Mouse (Mus musculus): ENCODE data around the gene Cdc42ep5. TPM values are rescaled to one million over a fixed set of nuclear protein-coding genes. Genes with fewer than 3 reads are reported as not detected.

The Cdc42ep5 gene
- polyA plus RNA-seq, 1 experiment, result 9.7 TPM

GRCm38 (mm10) chr7:4142796-4143445, 21.7 kb downstream of the Cdc42ep5 start:
- no peak overlapping the region for H3K4me3 ChIP-seq (ENCODE audit: control insufficient read depth, insufficient read depth, low read length)
- no peak for DNase-seq
- no peak overlapping the region for H3K27ac ChIP-seq (ENCODE audit: control insufficient read depth, insufficient read depth, low read length)
- H3K4me1 ChIP-seq (replicated peaks; ENCODE audit: control insufficient read depth, insufficient read depth, low read length), result peaks cover under 1% of the 10 kb centered on the region; the same call in 1 of the 2 replicates
- TF ChIP-seq POLR2A (IDR thresholded peaks at IDR 0.05; ENCODE audit: control insufficient read depth, extremely low read depth, insufficient read depth, low read length, poor library complexity), result no peak
- TF ChIP-seq CTCF (IDR thresholded peaks at IDR 0.05; ENCODE audit: borderline replicate concordance, control insufficient read depth, extremely low read depth, insufficient read depth, low read length, poor library complexity), result no peak
- peaks cover 77% of the 10 kb centered on the region for H3K36me3 ChIP-seq (ENCODE audit: control insufficient read depth, insufficient read depth, low read length)
- 98% methylated on average over 10 of the region's 10 CpGs for WGBS
- no peaks in the 10 kb centered on the region for H3K27me3 ChIP-seq (ENCODE audit: control insufficient read depth, insufficient read depth, low read length)

GRCm38 (mm10) chr7:4141648-4142325, 22.9 kb downstream of the Cdc42ep5 start:
- H3K36me3 ChIP-seq (ENCODE audit: control insufficient read depth, insufficient read depth, low read length), result peaks cover 69% of the 10 kb centered on the region
- no peak overlapping the region for H3K27ac ChIP-seq (ENCODE audit: control insufficient read depth, insufficient read depth, low read length)
- TF ChIP-seq POLR2A (IDR thresholded peaks at IDR 0.05; ENCODE audit: control insufficient read depth, extremely low read depth, insufficient read depth, low read length, poor library complexity) (no peak), CTCF (IDR thresholded peaks at IDR 0.05; ENCODE audit: borderline replicate concordance, control insufficient read depth, extremely low read depth, insufficient read depth, low read length, poor library complexity) (no peak)
- H3K4me1 ChIP-seq (replicated peaks; ENCODE audit: control insufficient read depth, insufficient read depth, low read length), result peaks cover 5% of the 10 kb centered on the region; the same call in 1 of the 2 replicates
- DNase-seq, result no peak
- H3K27me3 ChIP-seq (ENCODE audit: control insufficient read depth, insufficient read depth, low read length), result no peaks in the 10 kb centered on the region
- H3K4me3 ChIP-seq (ENCODE audit: control insufficient read depth, insufficient read depth, low read length), result no peak overlapping the region
- 97% methylated on average over 6 of the region's 6 CpGs for WGBS

- Histone ChIP-seq H3K36me3 (ENCODE audit: control insufficient read depth, insufficient read depth, low read length) (peaks cover 49% of the 10 kb centered on the region), H3K4me1 (replicated peaks; ENCODE audit: control insufficient read depth, insufficient read depth, low read length) (peaks cover 8% of the 10 kb centered on the region), H3K4me3 (ENCODE audit: control insufficient read depth, insufficient read depth, low read length) (no peak overlapping the region), H3K27ac (ENCODE audit: control insufficient read depth, insufficient read depth, low read length) (no peak overlapping the region), H3K27me3 (ENCODE audit: control insufficient read depth, insufficient read depth, low read length) (no peaks in the 10 kb centered on the region)
- 96% methylated on average over 5 of the region's 5 CpGs for WGBS
- TF ChIP-seq POLR2A (IDR thresholded peaks at IDR 0.05; ENCODE audit: control insufficient read depth, extremely low read depth, insufficient read depth, low read length, poor library complexity), result no peak
- no peak for TF ChIP-seq CTCF (IDR thresholded peaks at IDR 0.05; ENCODE audit: borderline replicate concordance, control insufficient read depth, extremely low read depth, insufficient read depth, low read length, poor library complexity)
- DNase-seq, result no peak
These were observed 25.3 kb downstream of the Cdc42ep5 start for GRCm38 (mm10) chr7:4139391-4139790.

- TF ChIP-seq CTCF (IDR thresholded peaks at IDR 0.05; ENCODE audit: borderline replicate concordance, control insufficient read depth, extremely low read depth, insufficient read depth, low read length, poor library complexity) (no peak), POLR2A (IDR thresholded peaks at IDR 0.05; ENCODE audit: control insufficient read depth, extremely low read depth, insufficient read depth, low read length, poor library complexity) (no peak)
- DNase-seq, result no peak
- Histone ChIP-seq H3K27ac (ENCODE audit: control insufficient read depth, insufficient read depth, low read length) (no peak overlapping the region), H3K27me3 (ENCODE audit: control insufficient read depth, insufficient read depth, low read length) (no peaks in the 10 kb centered on the region), H3K4me3 (ENCODE audit: control insufficient read depth, insufficient read depth, low read length) (no peak overlapping the region), H3K36me3 (ENCODE audit: control insufficient read depth, insufficient read depth, low read length) (peaks cover 42% of the 10 kb centered on the region), H3K4me1 (replicated peaks; ENCODE audit: control insufficient read depth, insufficient read depth, low read length) (peaks cover 8% of the 10 kb centered on the region)
- 96% methylated on average over 7 of the region's 7 CpGs for WGBS
These were observed 26.0 kb downstream of the Cdc42ep5 start for GRCm38 (mm10) chr7:4138671-4139070.

GRCm38 (mm10) chr7:4138181-4138580, 26.5 kb downstream of the Cdc42ep5 start:
- Histone ChIP-seq H3K4me1 (replicated peaks; ENCODE audit: control insufficient read depth, insufficient read depth, low read length) (peaks cover 8% of the 10 kb centered on the region), H3K27me3 (ENCODE audit: control insufficient read depth, insufficient read depth, low read length) (no peaks in the 10 kb centered on the region), H3K36me3 (ENCODE audit: control insufficient read depth, insufficient read depth, low read length) (peaks cover 37% of the 10 kb centered on the region), H3K4me3 (ENCODE audit: control insufficient read depth, insufficient read depth, low read length) (no peak overlapping the region), H3K27ac (ENCODE audit: control insufficient read depth, insufficient read depth, low read length) (no peak overlapping the region)
- TF ChIP-seq CTCF (IDR thresholded peaks at IDR 0.05; ENCODE audit: borderline replicate concordance, control insufficient read depth, extremely low read depth, insufficient read depth, low read length, poor library complexity) (no peak), POLR2A (IDR thresholded peaks at IDR 0.05; ENCODE audit: control insufficient read depth, extremely low read depth, insufficient read depth, low read length, poor library complexity) (no peak)
- 85% methylated on average over 2 of the region's 2 CpGs for WGBS
- no peak for DNase-seq

GRCm38 (mm10) chr7:4137746-4138145, 26.9 kb downstream of the Cdc42ep5 start:
- 56% methylated on average over 3 of the region's 3 CpGs for WGBS

More at GRCm38 (mm10) chr7:4137746-4138145, 26.9 kb downstream of the Cdc42ep5 start:
- peaks cover 33% of the 10 kb centered on the region for H3K36me3 ChIP-seq (ENCODE audit: control insufficient read depth, insufficient read depth, low read length)
- H3K27ac ChIP-seq (ENCODE audit: control insufficient read depth, insufficient read depth, low read length), result no peak overlapping the region
- peak overlapping the region; percentile 74 for H3K4me3 ChIP-seq (ENCODE audit: control insufficient read depth, insufficient read depth, low read length)
- TF ChIP-seq CTCF (IDR thresholded peaks at IDR 0.05; ENCODE audit: borderline replicate concordance, control insufficient read depth, extremely low read depth, insufficient read depth, low read length, poor library complexity) (no peak), POLR2A (IDR thresholded peaks at IDR 0.05; ENCODE audit: control insufficient read depth, extremely low read depth, insufficient read depth, low read length, poor library complexity) (no peak)
- H3K4me1 ChIP-seq (replicated peaks; ENCODE audit: control insufficient read depth, insufficient read depth, low read length), result peaks cover 8% of the 10 kb centered on the region
- no peaks in the 10 kb centered on the region for H3K27me3 ChIP-seq (ENCODE audit: control insufficient read depth, insufficient read depth, low read length)
- no peak for DNase-seq
